Mouse (Mus musculus) left cerebral cortex, postnatal 4 days (tissue): Measurements from ENCODE around the gene Ccdc92b. TPM values are rescaled to one million over a fixed set of nuclear protein-coding genes. Genes with fewer than 3 reads are reported as not detected.

Source experiments
- DNase-seq: peaks from one replicate; pipeline ENCODE4 v3.0.0-alpha.2; 2022
- intact Hi-C: fragments of 180-260 bp; cut with DNase I; formaldehyde crosslinking; loops from one replicate; pipeline ENCODE4 v1.15.1; 2025
- total RNA-seq, 2 experiments: library from RNA; stranded (reverse); gene quantifications; 2 replicates each; pipeline ENCODE4 v1.2.3; 2021

Gene Ccdc92b
- total RNA-seq, 2 experiments from 2014 or later = 16.2 to 17.5 TPM

DNA sequence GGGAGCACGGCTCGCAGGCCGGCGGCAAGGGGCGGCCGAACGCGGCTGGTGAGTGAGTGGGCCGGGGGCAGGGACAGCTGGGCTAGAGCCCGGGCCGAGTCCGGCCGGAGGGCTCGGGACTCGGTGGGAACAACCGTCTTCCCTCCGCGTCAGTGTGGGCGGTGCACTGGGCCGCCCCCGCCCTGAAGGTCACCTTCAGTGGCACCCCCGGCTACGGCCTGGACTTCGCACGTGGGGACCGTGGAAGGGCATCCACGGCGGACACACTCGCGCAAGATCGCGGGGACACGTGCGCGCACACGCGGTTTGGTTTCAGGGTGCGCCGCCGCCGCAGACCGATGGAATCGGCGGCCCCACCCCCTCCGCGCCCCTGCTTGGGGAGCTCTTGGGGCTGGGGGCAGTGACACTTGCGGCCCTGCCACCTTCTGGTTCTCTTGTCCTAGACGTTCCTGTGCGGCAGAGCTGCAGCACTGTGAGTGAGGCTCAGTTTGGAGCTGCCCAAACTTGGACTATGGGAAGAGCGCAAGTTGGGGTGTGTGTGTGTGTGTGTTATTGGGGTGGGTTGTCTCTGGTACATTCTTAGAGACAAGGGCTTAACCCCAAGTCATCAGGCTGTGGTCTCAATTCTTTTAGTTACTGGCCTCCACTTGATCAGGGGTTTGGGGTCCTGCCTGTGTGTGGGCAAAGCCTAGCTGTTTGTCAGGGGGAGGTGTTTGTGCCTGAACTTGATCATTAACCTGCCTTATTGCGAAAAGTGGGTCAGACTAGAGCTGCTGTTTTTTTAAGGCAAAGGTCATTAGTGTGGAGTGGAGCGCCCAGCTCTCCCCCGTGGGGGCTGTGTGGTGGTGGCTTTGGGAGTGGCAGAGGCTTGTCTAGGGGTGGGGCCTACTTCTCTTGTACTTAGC, 30.5 kb downstream of the Ccdc92b start:
- intact Hi-C loops = no loop called here
- DNase-seq = peak; percentile 31

DNA sequence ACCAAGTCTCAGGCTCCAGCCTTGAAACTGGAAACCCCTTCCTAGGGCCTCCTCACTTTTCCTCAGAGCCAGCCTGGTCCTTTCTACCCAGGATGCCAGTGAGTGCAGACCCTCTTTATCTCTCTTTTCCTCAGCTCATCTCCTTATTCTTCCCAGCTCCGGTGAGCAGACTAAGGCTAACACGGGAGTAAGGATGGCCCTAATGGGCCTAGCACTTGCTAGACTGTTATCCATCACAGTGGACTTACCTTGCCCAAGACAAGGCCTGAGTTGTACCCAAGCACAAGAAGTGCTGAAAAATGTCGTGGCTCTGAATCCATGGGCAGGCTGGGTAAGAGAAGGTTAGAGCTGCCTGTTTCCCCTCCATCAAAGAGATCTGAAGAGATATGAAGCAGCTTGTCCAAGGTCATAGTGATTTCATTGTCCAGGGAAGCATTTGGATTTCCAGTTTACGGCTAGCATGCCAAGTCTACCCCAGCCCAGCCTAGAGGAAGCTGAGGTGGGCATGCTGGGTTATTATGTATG, 31.2 kb downstream of the Ccdc92b start:
- no peak for DNase-seq
- intact Hi-C loops = no loop called here

DNA sequence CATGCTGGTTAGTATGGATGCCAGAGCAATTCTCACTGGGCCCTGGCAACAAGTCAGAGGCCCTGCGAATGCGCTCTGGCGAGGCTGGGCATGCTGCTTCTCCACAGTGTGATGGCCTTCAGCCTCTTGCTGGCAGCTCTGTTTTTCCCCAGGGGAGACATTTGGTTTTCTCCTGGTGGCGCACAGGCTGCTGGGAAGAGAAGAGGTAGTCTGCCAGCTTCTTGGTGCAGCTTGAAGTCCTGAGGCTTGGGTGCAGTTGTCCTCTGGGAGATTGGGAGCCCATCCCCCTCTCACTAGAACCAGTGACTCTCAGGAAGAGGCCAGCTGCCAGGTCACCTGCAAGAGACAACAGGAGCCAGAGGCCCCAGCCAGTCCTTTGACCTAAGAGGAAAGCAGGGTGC, 33.4 kb downstream of the Ccdc92b start:
- DNase-seq = peak; percentile 35
- intact Hi-C loops = no loop called here

DNA sequence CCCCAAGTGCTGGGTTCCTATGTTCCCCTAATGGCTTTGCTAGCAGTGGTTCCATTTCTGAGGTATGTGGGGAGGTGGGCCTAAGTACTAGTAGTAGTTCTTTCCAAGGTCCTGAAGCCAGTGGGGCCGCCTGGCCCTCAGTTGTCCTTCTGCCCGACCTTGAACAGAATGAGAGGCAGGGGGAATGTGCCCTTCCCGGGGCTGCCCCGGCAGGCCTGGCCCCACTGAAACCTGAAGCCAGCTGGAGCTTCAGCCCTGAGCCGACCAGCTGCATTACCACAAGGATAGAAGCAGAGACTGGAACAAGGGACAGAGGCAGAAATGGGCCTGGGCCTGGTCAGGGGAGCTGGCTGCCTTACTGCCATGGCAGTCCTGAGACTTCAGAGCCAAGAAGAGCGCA, 34.0 kb downstream of the Ccdc92b start:
- intact Hi-C loops = no loop called here
- DNase-seq = no peak

DNA sequence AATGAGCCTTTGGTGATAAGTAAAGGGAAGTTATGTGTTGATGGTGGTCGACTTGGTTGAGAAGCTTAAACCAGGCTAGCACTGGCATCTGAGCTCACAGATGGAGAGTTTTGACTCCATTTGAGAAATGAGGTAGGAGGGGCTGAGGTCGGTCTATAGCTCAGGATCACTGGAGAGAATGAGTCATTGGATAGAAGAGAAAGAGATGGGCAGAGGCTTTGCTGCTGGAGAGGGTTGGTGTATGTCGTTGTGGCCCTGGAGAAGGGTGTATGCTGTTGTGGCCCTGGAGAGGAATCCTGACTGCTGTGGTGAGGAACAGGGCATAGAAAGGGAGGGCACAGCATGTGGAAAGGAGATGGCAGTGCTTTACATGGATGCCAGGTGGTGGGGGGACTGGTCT, 36.5 kb downstream of the Ccdc92b start:
- DNase-seq = no peak
- intact Hi-C loops = no loop called here

DNA sequence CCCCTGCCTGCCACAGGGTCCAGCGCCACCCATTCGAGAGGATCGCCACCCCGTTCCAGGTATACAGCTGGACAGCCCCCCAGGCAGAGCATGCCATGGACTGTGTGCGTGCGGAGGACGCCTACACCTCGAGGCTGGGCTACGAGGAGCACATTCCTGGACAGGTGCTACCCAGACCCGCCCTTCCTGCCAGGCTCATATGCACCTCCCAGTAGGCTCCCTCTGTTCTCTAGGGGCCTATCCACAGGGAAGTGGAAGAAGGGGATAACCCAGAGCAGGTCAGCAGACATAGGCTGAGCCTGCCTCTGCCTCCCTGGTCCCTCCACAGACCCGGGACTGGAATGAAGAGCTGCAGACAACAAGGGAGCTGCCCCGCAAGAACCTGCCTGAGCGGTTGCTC, 40.9 kb downstream of the Ccdc92b start:
- intact Hi-C loops = no loop called here
- no peak for DNase-seq

DNA sequence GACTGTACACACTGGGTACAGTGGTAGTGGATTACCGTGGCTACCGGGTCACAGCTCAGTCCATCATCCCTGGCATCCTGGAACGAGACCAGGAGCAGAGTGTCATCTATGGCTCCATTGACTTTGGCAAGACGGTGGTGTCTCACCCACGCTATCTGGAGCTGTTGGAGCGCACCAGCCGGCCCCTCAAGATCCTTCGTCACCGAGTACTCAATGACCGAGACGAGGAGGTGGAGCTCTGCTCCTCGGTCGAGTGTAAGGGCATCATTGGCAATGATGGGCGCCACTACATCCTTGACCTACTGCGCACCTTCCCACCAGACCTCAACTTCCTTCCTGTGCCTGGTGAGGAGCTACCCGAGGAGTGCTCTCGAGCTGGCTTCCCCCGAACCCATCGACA, 42.2 kb downstream of the Ccdc92b start:
- no peak for DNase-seq
- intact Hi-C loops = no loop called here

DNA sequence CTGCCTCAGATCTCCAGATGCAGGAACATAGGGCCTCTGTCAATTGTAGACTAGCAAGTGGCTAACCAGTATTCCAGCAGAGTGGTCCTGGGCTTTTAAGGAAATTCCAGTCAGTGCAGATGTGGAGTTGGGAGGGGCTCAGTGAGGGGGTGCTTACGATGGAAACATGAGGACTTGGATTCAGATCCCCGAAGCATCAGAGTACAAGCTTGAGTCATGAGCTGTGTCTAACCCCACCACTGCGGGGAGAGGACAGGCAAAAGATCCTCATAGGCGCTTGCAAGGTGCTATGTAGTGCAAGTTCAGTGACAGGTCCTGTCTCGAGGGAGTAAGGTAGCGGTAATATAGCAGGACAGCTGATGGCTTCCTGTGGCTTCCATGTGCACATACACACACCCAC, 42.8 kb downstream of the Ccdc92b start:
- intact Hi-C loops = no loop called here
- DNase-seq = no peak

DNA sequence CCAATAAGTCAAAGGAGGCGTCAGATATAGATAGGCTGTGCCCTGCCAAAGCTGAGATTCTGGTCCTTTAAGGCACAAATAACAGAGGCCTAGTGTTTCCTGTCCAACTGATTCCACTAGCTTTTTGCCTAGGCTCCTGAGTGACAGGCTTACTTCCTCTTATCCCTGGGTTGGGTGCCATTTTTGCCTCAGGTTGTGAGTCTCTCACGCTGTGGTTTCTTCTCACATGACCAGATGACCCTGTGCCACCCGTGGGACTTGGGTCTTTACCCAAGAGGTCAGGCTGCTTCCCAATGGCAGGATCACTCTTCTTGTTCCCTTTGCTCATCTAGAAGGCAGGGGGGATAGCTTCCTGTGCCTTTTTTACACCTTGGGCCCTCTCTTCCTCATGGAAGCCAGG, 44.9 kb downstream of the Ccdc92b start:
- intact Hi-C loops = no loop called here
- no peak for DNase-seq

DNA sequence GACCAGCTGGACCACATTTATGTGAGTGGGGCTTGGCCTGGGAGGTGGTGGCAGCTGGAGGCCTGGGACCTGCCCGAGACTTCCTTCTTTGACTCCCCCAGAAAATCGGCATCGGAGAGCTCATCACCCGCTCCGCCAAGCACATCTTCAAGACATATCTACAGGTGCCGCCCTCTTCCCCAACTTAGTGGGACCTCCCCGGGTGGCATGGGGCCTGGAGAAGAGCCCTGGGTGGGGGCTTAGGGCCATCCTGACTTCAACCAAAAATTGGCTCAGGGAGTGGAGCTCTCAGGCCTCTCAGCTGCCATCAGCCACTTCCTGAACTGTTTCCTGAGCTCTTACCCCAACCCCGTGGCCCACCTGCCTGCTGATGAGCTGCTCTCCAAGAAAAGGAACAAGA, 45.5 kb downstream of the Ccdc92b start:
- intact Hi-C loops = no loop called here
- DNase-seq = no peak

DNA sequence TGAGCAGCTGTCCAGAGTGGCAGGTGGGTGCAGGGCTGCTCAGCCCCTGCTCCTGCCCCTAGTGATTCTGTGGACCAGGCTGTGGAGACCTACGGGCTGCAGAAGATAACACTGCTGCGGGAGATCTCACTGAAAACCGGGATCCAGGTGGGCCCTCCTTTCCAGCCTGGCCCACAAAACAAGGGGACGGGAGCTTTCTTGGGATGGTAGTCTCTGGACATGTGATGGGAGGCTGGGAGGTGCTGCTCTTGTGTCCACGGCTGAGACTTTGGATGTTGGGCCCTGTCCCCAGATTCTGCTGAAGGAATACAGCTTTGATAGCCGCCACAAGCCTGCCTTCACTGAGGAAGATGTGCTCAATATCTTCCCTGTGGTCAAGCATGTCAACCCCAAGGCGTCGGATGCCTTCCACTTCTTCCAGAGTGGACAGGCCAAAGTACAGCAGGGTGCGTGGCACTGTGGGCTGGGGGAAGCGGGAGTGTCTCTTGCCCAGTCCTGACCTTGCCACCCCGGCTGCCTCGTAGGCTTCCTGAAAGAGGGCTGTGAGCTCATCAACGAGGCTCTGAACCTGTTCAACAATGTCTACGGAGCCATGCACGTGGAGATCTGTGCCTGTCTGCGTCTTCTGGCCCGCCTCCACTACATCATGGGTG, 46.4 kb downstream of the Ccdc92b start:
- DNase-seq = no peak
- intact Hi-C loops = no loop called here

DNA sequence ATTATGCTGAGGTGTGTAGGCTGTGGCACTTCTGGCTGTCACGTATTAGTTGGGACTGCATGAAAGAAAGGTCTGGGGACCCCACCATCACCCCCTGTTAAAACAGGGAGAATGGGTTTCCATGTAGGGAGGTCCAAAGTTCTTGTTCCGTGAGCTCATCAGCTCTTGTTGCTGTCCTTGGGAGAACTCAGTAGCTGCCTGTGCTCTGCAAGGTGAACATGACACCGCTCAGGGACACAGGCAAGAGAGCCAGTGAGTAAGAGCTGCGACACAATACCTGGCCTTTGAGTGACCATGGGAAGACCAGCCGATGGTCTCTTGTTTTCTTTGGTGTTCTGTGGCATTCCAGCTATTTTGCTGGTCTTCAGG, 46.9 kb downstream of the Ccdc92b start:
- no peak for DNase-seq
- intact Hi-C loops = no loop called here

DNA sequence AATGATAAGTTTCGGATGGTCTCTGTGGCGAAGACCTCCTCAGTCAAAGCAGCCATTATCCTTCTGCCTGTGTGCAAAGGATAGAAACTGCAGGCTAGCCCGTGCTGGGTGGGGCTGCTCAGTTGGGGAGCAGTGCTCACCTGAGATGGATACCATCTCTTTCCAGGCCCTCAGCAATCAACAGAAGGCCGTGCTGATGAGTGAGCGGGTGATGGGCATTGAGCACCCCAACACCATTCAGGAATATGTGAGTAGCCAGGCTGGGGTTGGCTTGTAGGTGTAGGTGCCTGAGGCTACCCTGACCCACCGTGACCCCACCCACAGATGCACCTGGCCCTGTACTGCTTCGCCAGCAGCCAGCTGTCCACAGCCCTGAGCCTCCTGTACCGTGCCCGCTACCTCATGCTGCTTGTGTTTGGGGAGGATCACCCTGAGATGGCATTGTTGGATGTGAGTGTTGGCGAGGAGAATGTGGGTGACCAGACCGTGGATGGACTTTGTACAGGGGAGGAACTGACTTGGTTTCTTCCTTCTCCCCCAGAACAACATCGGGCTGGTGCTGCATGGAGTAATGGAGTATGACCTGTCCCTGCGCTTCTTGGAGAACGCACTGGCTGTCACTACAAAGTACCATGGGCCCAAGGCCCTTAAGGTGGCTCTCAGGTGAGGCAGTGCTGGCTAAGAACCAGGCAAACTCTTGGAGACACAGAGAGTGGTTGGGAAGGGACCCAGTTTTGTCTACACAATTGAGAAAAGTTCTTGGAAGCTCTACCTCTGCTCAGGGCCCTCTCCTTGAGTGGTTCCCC, 47.6 kb downstream of the Ccdc92b start:
- intact Hi-C loops = no loop called here
- DNase-seq = no peak

DNA sequence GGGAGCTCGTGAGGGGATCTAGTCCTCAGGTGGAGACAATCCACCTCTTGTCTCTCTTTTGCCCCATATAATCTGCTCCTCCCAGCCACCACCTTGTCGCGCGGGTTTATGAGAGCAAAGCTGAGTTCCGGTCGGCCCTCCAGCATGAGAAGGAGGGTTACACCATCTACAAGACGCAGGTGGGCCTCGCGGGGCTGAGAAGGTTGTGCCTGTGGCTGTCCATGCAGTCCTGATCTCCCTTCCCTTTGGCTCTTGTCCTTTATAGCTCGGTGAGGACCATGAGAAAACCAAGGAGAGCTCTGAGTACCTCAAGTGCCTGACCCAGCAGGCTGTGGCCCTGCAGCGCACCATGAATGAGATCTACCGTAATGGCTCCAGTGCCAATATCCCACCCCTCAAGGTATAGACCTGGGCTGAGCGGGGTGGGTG, 48.2 kb downstream of the Ccdc92b start:
- DNase-seq = no peak

DNA sequence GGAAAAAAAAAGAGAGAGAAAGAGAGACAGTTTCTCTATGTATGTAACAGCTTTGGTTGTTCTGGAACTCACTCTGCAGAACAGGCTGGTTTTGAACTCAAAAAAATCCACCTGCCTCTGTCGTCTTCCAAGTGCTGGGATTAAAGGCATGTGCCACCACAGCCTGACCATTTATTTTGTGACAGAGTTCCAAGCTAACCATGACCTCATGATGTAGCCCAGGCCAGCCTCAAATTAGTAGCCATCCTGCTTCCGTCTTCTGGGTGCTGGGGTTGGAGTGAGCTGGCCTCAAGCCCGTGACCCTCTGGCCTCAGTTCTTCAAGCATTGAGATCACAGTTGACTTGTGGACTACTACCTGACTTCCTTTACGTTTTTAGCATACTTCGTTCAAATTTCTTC, 49.1 kb downstream of the Ccdc92b start:
- DNase-seq = no peak
- intact Hi-C loops = no loop called here

More for the DNA sequence above, 48.2 kb downstream of the Ccdc92b start:
- intact Hi-C loops = no loop called here

DNA sequence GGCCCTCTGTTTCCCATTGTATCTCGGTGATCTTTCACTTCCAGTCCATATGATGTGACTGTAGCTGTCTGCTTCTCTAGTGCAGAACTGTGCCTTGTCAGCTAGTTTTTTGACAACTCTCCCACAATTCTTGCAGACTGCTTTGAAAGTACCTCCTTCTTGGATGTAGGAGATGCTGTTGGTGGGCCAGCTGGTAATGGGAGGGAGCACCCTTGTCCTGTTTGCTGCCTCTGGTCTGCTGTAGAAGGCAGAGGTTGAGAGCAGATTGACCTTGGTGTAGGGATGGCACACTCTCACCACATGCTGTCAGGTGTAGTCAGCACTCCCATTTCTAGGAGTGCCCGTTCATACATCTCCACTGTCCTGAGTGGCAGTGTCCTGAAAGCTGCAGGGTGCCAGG, 49.6 kb downstream of the Ccdc92b start:
- DNase-seq = no peak
- intact Hi-C loops = no loop called here

DNA sequence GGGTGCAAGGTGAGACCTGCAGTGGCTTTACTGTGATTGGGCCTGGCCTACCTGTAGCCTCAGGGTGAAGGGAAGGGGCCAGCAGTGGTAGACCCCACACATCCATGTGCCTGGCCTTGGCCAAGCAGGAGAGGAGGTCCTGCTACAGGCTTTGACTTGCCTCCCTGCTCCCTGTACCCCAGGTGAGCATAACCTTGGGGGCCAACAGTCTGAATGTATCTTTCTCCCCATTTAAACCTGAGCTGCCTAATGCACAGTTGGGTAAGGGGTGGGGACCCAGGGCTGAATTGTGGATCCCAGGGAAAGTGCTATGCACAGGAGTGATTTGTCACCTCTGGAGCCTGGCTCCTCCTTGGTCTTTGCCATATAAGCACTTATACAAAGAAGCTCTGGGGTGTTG, 50.7 kb downstream of the Ccdc92b start:
- no peak for DNase-seq
- intact Hi-C loops = no loop called here

DNA sequence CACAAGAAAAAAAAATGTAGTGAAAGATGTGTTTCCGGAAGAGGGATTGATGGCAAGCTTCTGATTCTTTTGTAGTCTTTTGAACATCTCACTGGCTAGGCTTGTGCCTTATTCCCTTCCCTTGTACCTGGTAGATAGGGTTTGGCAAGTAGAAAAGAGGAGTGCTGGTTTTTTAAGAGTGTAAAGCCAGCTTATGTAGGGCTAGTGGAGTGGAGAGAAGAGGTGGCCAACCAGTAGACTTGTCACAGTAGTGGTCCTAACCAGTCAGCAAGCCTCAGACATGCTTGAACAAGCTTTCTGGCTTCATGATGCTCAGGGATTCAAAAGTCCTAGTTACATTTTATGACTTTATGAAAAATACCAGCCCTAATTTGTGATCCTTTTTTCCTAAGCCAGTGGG, 51.6 kb downstream of the Ccdc92b start:
- no peak for DNase-seq
- intact Hi-C loops = no loop called here

DNA sequence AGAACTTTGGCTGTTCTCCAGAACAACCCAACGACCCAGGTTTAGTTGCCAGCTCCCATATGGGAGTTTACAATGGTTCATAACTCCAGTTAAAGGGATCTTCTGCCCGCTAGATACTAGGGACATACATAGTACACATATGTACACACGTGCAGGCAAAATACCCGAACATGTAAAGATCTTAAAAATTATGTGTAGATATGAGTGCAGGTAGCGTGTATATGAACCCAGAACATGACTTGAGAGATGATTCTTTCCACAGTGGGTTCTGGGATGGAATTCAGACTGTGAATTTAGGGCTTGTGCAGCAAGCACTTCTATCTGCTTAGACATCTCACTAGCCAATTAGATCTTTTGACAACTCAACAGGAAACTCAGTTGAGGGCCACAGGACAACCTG, 52.4 kb downstream of the Ccdc92b start:
- intact Hi-C loops = no loop called here
- DNase-seq = no peak

DNA sequence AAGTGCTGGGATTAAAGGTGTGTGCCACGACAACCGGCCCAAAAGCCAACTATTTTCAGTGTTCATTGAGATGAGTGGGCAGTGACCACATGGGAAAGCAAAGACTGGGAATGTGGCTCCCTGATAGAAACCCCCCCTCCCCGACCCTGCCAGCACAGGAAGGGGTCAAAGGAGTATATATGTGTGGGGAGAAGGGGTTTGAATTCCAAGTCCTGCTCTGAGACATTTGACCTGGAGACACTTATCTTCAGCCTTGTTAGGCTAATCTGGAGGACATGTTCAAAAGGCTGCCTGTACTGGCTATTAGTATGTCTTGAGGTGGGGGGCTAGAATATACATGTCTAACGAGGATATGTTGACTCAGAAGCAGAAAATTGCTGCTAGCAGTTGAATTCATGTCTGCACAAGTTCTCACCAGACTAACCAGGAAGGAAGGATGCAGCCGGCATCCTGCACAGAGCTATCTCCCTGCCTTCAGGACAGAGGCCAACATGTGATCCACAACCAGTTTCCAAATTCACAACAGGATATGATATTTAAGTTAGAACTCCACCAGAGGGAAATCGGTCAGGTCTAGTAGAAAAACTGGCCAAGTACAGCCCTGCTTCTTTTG, 53.6 kb downstream of the Ccdc92b start:
- intact Hi-C loops = no loop called here
- DNase-seq = no peak

DNA sequence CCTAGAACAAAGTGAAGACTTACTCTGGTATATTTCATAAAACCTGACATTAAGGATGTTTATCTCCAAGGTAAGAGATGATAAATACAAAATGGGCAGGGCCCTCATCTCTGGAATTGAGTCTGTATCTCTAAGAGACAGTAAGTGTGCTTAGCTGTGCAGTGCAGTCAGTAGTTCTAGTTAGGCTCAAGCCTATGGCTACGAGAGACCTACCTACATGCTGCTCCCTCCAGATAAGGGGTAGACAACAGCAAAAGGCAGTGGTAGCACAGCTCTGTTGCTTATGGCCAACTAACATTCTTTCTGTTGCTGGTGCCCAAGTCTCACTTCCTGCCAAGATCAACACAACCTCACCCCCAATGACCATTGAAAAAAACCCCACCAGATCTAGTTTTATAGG, 54.2 kb downstream of the Ccdc92b start:
- intact Hi-C loops = no loop called here

More for the DNA sequence above, 54.2 kb downstream of the Ccdc92b start:
- DNase-seq = no peak
